Mouse (Mus musculus) adrenal gland, adult 2 months (tissue): ENCODE data around the gene Polr1d. TPM values are rescaled to one million over a fixed set of nuclear protein-coding genes. Genes with fewer than 3 reads are reported as not detected.

ENCODE experiments used
- DNase-seq: peaks from one replicate; pipeline ENCODE4 v3.0.0; 2021
- polyA plus RNA-seq: library from polyadenylated mRNA; depleted of rRNA; stranded (reverse); fragments of >200 nt; gene quantifications from 2 replicates; pipeline ENCODE4 v1.2.3, GENCODE M21; 2012; rRNA removed
- total RNA-seq, 2 experiments: library from RNA; stranded (reverse); gene quantifications; 2 replicates each; pipeline ENCODE4 v1.2.3; 2021

Polr1d gene
- total and polyA plus RNA-seq, 3 experiments: 42.9 to 124 (median 111) TPM

DNA sequence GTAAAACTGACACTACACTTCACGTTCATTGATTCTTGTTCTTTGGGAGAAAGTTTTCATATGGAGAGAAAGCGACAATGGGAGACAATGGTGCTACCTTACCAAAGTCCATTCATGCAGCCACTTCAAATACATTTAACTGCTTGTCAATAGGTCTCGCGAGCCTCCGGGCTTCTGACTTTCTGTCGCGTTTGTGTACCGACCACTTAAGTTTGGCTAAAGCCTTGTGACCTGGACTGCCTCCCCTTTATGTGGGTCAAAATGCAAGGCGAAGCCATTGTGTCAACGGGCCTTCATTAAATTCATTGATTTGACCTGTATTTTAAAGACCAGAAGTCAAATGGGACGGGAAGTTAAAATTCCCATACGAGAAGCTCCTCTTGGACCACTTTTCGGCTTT, 59.1 kb downstream of the Polr1d start:
- no peak for DNase-seq

DNA sequence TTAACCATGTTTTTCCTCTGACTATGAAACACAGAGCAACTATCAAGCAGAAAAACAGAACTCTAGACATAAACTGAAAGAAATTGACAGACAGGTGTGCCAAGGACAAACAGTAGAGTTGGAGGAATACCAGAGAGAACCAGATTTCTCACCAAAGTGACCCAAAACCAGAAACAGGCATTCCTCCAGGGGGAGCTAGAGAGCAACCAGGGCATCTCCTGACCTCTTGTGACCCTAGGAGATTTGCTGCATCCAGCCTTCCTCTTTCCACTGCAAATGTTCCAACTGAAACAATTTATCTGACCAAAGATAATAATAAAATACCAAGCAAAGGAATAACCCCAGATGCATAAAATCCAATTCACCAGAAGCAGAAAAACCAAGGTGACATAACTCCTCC, 70.5 kb downstream of the Polr1d start:
- no peak for DNase-seq

DNA sequence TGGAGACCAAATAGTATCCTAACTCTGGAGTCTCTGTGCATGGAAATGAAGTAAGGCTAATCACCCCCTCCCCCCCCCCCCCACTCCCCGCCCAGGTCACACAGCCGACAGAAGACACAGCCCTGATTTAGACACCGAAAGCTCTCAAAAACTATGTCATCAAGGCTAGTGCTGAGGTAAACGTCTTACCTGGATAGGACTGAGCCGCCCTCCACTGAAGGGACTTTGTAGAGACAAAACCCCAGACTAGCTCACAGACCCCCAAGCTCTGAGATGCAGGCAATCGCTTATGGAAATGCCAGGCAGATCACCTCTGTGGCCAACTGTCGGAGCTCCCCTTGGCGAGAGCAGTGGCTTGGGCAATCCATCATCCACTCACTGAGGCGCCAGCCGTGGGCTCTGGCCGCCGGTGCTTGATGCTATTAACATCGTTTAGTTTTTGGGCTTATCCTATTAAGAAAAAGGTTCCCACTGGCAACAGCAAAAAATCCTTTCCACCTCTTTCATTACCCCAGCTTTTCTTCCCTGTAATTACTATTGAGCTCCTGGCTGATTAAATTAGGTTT, 78.0 kb downstream of the Polr1d start:
- no peak for DNase-seq

DNA sequence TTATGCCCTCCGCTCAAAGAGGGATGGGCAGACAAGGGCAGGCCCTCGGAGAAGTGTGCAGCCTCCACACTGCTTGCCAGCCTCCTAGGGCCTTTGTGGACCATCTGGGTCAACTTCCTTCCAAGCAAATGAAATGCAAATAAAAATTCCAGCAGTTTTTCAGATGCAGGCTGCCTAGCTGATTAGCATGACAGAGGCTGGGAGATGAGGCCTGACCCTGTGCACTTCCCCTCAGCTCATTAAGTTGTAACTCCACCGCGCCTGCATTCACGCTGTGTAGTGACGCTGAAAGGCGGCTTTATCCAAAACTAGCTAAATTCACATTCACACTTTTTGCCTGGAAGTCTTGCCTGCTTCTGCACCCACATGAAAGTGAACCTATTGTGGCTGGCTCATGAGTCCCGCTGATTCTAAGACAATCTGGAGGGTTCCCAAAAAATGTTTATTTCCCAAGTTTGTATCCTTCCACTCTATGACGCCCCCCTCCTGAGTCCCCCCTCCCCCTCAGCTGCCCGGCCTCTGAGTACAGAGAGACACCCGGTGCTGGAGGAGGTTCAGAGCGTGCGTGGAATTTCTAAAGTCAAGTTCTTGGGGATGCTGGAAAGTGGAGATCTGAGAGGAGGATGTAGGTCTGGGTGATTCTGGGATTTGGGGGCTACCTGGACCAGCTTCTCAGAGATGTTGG, 78.7 kb downstream of the Polr1d start:
- DNase-seq: no peak

DNA sequence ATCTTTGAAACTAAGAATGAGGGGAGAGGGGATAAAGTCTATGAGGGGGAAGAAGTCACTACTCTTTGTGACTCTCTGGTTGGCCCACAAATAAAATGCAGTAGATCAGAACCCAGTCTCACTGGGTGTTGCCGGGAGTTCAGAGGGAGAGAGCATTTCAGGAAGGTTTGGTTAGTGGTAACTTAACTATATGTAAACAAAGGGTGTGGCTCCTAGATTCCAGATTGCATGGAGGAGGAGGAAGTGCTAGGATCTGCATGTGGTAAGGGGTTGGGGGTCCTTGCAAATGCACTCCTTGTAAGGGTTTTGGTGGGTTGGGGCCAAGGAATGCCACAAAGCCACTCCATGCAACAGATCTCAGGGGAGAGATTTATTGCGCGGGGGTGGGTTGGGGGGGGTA, 79.5 kb downstream of the Polr1d start:
- DNase-seq: no peak

DNA sequence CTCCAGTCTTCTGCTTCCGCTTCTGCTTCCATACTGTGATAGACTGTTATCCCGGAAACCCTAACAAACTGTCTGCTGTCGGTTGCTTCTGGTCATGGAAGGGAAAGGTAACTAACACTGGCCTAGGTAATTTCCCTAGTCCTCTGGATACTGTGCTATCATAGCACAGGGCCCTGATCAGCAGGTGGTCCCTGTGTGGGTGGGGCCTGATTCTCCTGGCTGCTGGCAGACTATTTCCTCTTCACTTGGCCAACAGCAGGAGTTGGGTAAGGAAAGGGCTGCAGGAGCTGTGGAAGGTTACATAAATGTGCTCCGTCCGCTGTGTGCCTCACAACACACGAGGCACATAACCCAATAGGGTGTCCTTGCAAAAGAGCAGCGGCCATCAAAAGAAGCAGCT, 80.6 kb downstream of the Polr1d start:
- DNase-seq: no peak

DNA sequence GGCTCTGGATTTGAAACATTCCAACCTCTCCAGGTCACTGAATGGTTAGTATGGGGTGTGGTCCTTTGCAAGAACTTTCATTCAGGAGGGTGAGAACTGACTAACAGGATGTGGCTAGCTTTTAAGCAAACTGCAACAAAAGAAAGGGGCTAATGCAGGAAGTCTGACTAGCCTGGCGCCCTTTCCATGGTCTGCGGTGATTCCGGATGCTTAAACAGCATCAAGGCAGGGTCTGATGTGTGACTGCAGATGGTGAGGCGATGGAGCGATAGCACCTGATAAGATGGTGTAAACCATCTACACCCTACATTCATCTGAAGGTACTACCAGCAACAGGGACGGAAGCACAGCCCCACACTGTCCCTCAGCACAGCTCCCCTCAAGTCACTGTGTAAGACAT, 82.5 kb downstream of the Polr1d start:
- no peak for DNase-seq

DNA sequence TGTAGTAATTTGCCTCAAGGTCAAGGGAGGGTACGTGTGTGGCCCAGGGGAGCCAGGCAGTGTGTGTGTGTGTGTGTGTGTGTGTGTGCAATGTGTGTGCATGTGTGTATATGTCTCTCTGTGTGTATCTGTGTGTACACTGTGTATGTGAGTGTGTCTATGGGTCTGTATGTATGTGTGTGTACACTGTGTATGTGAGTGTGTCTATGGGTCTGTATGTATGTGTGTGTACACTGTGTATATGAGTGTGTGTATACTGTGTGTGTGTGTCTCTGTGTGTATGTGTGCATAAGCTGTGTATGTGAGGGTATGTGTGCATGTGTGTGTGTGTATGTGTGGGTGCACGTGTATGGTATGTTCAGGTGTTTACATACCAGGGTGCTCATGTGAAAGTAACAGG, 82.9 kb downstream of the Polr1d start:
- no peak for DNase-seq

Other genes with a start within 250 kb of the Polr1d start
- gene Rpl21, start 244.2 kb upstream of the Polr1d start, total RNA-seq: 100 to 1,000 TPM; 308 to 315 TPM
- 5.2 and 5.3 TPM in 2 replicates for gene Rpl21, start 244.2 kb upstream of the Polr1d start, polyA plus RNA-seq
- gene Rasl11a, start 232.0 kb upstream of the Polr1d start, total RNA-seq: 10 to 100 TPM in 1 of 2 experiments, 1 to 10 TPM in 1; 8.2 to 12.2 TPM
- 7.9 and 8.9 TPM in 2 replicates for gene Rasl11a, start 232.0 kb upstream of the Polr1d start, polyA plus RNA-seq
- gene Gtf3a, start 128.4 kb upstream of the Polr1d start, total RNA-seq: 10 to 100 TPM; 30.1 to 30.4 TPM
- gene Gtf3a, start 128.4 kb upstream of the Polr1d start, polyA plus RNA-seq: 47.9 and 51.0 TPM in 2 replicates
- 10 to 100 TPM; 29.0 to 39.8 TPM for gene Mtif3, start 113.2 kb upstream of the Polr1d start, total RNA-seq
- gene Mtif3, start 113.2 kb upstream of the Polr1d start, polyA plus RNA-seq: 8.6 and 9.5 TPM in 2 replicates
- gene Lnx2, start 464 bp upstream of the Polr1d start, total RNA-seq: 10 to 100 TPM; 13.0 to 13.4 TPM
- 33.1 and 38.5 TPM in 2 replicates for gene Lnx2, start 464 bp upstream of the Polr1d start, polyA plus RNA-seq
- gene Gsx1, start 111.6 kb downstream of the Polr1d start, total RNA-seq: not detected
- gene Gsx1, start 111.6 kb downstream of the Polr1d start, polyA plus RNA-seq: not detected in 2 replicates
- gene Pdx1, start 192.9 kb downstream of the Polr1d start, total RNA-seq: not detected
- gene Pdx1, start 192.9 kb downstream of the Polr1d start, polyA plus RNA-seq: not detected in 2 replicates
- not detected for gene Cdx2, start 230.2 kb downstream of the Polr1d start, total RNA-seq
- not detected in 2 replicates for gene Cdx2, start 230.2 kb downstream of the Polr1d start, polyA plus RNA-seq
- gene Urad, start 245.4 kb downstream of the Polr1d start, total RNA-seq: 1 to 10 TPM in 1 of 2 experiments, not detected in 1; 3.5 TPM
- gene Urad, start 245.4 kb downstream of the Polr1d start, polyA plus RNA-seq: 2.2 and 3.3 TPM in 2 replicates